Mouse (Mus musculus) cerebellum, postnatal 36 days (tissue): Measurements from ENCODE around the gene Chchd2.

Source experiments
- DNase-seq, 2 experiments: peaks; one replicate each; pipeline ENCODE4 v3.0.0; 2021 to 2022; ENCODE audit warnings: mixed read lengths in 2 of 2

Gene Chchd2

GRCm38 (mm10) chr5:129877731-129878455, 9.4 kb downstream of the Chchd2 start:
- DNase-seq: no peak

- DNase-seq: no peak
Measured at GRCm38 (mm10) chr5:129875098-129875497, 12.2 kb downstream of the Chchd2 start.

- DNase-seq: no peak
Measured at GRCm38 (mm10) chr5:129873942-129874341, 13.3 kb downstream of the Chchd2 start.

GRCm38 (mm10) chr5:129871238-129871637, 16.0 kb downstream of the Chchd2 start:
- DNase-seq: no peak

DNA sequence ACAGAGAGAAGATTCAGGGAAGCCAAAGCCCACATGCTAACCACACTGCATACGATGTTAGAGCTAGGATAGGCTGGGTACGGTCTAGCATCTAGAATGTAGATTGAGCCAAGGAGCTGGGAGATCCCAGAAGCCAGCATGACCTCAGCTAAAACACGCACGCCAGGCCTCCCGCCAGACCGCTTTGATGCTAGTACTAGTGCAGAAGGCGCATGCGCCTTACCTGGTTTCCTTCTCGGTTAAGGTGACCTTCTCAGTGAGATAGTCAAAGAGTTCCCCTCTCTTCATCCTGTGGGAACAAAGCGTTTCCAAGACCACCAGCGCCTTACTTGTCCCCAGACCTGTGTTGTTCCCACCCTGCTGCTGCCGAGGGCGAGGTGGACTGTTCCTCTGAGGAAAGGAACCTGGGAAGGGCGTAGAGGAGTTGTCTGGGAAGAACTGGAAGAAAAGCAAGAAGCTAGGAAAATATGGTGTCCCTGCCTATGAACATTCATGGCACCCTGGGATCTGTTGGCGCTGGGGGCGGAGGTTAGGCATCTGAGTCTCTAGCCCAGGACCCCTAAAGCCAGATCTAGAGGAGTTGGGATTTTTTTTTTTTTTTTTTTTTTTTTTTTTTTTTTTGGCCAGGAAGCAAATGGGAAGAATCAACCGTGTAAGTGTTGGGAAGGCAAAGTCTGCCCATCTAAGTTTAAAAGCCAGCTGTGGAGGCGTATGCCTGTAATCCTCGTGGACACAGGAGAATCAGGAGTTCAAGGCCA, 17.9 kb downstream of the Chchd2 start:
- no peak for DNase-seq

DNA sequence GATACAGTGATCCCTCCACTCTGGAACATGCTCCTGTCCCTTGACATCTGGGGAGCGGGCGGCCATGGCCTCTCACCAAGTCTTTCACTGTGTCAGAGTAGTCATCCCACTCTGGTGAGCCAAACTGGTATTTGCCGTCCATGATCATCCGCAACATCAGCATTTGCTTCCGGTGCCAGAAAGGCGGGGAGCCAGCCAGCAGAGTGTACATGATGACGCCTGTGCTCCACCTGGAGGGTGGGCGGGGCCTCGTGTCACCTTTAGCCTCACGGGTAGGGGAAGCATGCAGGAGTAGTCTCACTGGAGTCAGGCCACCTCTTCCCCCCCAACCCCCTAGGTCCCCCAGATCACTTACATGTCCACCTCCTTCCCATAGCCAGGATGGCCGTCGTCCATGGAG, 21.4 kb downstream of the Chchd2 start:
- DNase-seq: no peak

- DNase-seq: peak; percentile 26 to 43
Measured at GRCm38 (mm10) chr5:129864467-129864866, 22.8 kb downstream of the Chchd2 start.

DNA sequence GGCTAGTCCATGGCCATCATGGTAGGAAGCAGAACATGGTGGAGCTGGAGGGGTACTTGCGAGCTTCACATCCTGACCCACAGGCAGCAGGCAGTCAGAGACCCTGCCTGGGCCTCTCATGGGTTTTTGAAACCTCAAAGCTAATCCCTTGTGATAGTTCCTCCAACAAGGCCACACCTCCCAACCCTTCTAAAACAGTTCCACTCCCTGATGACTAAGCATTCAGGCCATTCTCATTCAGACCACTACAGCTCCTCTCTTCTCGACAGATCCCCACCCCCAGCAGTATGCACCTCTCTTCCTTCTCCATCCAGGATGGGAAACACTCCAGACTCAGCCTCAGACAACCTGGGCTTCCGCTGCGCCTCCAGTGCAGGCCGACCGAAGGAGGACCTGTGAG, 24.9 kb downstream of the Chchd2 start:
- no peak for DNase-seq

DNA sequence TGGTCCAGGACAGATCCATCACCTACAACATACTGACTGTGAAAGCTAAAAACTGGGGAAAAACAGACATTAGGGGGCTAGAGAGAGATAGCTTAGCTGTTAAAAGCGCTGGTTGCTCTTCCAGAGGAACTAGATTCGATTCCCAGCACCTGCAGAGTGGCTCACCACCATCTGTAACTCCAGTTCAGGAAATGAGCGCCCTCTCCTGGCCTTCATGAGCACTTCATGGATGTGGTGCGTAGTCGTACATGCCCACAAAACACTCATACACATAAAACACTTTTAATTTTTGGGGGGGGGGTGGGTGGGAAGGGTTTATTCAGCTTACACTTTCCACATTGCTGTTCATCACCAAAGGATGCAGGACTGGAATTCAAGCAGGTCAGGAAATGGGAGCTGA, 30.9 kb downstream of the Chchd2 start:
- no peak for DNase-seq

DNA sequence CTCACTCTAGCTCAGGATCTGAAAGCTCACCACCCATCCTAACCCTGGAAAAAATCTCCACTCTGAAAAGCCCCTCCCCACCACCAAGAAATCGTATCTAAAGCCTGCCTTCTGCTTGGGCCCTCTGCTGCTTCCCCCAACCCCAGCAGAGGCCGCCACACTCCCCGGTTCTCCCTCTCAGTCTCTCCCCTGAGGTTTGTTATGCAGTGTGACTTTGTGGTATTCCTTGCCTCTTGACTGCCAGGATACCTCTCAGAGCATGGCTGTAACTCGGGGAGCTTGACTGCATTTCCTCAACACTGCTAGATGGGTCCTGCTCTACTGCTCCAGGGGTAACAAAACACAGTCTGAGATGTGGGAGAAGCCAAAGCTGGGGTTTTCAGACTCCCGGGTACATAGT, 32.1 kb downstream of the Chchd2 start:
- DNase-seq: no peak

- peak in 1 of 2 experiments; percentile 16 for DNase-seq
Measured at GRCm38 (mm10) chr5:129847558-129847820, 39.8 kb downstream of the Chchd2 start.

- DNase-seq: peak; percentile 96 to 97
Measured at GRCm38 (mm10) chr5:129846752-129847557, 40.3 kb downstream of the Chchd2 start, which contains the start of gene Sumf2. Gene Sumf2, plus strand, starts transcription at chr5:129846986.

DNA sequence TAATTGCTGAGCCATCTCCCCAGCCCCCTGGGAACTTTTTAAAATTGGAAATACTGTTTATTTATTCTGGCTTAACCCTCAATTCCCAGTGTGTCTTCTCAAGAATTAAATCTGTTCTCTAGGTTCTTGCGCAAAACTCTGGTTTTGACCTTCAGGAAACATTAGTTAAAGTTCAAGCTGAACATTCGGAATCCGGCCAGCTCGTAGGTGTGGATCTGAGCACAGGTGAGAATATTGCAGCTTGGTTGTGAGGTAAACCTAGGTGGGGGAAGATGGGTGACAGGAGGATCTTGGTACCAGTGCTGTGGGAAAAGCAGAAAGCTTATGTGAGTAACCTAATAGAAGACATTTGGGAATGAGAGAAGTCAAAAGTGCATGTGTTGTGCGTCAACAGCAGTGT, 42.4 kb downstream of the Chchd2 start:
- no peak for DNase-seq
